Mouse (Mus musculus): ENCODE results near the gene Snrpb. TPM values are rescaled to one million over a fixed set of nuclear protein-coding genes. Genes with fewer than 3 reads are reported as not detected.

Gene Snrpb
- polyA plus RNA-seq, 1 experiment = 103 TPM

DNA sequence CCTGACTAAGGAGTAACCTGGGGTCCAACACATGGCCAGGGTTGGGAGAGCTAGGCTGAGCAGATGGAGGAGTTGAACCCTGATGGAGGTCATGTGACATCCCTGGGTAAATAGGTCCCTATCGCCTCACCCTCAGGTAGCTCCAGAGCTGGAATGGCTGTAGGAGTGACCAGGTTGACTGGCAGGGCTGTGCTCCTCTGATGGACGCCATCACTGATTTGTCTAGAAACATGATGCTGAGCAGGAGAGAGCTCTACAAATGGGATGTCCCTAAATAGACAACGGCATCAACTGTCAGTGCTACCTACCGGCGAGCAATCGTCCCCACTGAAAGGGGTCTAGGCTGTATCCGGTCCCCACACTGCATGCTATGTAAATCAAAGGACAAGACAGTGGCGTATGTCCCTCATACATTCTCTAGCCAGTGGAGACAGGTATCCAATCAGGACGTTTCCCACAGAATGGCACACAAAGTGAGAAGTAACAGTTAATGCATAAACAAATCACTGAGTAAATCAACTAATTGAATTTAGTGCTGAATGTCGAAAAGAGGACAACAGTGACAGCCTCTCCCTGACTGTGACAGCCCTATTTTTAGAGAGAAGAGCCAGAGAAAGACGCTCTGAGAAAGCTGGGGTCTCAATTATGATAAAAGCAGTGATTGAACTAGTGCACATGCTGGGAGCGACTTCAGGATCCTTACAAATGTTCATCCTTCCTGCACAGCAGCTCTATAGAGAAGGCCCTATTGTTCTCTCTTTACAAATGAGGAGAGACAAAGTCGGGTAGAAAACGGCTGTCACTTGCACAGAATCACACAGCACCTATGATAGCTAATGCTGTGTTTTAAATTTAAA is 21.7 kb downstream of the Snrpb start:
- 77% methylated on average over 14 of the region's 14 CpGs for WGBS
- Histone ChIP-seq H3K4me3 (replicated peaks; ENCODE audit: control insufficient read depth, low read depth, low read length) (no peak overlapping the region), H3K27ac (ENCODE audit: control insufficient read depth, insufficient read depth, low read depth, low read length, poor library complexity) (no peak overlapping the region), H3K4me1 (ENCODE audit: control insufficient read depth, insufficient read depth, low read length) (no peaks in the 10 kb centered on the region)
- TF ChIP-seq CTCF (IDR thresholded peaks at IDR 0.05; ENCODE audit: control insufficient read depth, insufficient read depth, low read length) (no peak), POLR2A (IDR thresholded peaks at IDR 0.05; ENCODE audit: borderline replicate concordance, control insufficient read depth, low read depth, low read length) (no peak)

DNA sequence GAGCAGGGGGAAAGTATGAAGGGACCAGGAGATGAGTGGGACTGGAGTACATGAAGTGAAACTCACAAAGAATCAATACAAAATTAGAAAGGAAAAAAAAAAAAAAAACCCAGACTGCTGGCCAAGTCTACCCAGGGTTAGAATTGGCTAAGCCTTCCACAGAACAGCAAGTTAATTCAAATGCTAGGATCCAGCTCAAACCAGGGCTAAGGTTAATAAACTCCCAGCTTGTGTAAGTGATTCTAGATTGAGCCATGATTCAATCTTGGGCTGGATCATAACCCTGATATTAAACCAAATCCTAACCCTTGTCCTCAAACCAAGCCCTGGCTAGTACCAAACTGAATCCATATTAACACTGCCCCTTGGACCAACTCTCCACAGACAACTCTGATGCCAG is 23.4 kb downstream of the Snrpb start:
- Histone ChIP-seq H3K27ac (ENCODE audit: control insufficient read depth, insufficient read depth, low read depth, low read length, poor library complexity) (no peak overlapping the region), H3K4me1 (ENCODE audit: control insufficient read depth, insufficient read depth, low read length) (no peaks in the 10 kb centered on the region), H3K4me3 (replicated peaks; ENCODE audit: control insufficient read depth, low read depth, low read length) (no peak overlapping the region)
- TF ChIP-seq CTCF (IDR thresholded peaks at IDR 0.05; ENCODE audit: control insufficient read depth, insufficient read depth, low read length) = no peak
- TF ChIP-seq POLR2A (IDR thresholded peaks at IDR 0.05; ENCODE audit: borderline replicate concordance, control insufficient read depth, low read depth, low read length) = no peak

DNA sequence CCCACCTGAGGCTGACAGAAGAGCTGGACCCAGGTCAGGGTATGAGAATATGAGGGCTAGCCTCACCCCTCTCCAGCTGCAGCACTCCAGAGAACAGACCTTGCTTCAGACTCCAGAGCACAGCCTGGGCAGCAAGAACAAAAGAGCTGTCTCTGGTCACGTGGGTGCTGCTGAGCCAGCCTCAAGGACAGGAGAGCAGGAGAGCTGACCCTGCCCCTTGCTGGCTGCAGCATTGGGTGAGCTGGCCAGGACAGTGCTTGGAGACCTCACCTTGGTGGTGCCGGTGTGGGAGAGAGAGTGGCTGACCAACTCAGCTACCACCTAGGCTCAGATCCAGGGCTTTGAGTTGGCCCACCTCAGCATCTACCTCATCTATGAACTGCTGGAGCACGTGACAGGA is 24.0 kb downstream of the Snrpb start:
- TF ChIP-seq CTCF (IDR thresholded peaks at IDR 0.05; ENCODE audit: control insufficient read depth, insufficient read depth, low read length) = no peak
- no peak for TF ChIP-seq POLR2A (IDR thresholded peaks at IDR 0.05; ENCODE audit: borderline replicate concordance, control insufficient read depth, low read depth, low read length)
- Histone ChIP-seq H3K4me1 (ENCODE audit: control insufficient read depth, insufficient read depth, low read length) (no peaks in the 10 kb centered on the region), H3K4me3 (replicated peaks; ENCODE audit: control insufficient read depth, low read depth, low read length) (no peak overlapping the region), H3K27ac (ENCODE audit: control insufficient read depth, insufficient read depth, low read depth, low read length, poor library complexity) (no peak overlapping the region)
- WGBS = 78% methylated on average over 3 of the region's 3 CpGs

DNA sequence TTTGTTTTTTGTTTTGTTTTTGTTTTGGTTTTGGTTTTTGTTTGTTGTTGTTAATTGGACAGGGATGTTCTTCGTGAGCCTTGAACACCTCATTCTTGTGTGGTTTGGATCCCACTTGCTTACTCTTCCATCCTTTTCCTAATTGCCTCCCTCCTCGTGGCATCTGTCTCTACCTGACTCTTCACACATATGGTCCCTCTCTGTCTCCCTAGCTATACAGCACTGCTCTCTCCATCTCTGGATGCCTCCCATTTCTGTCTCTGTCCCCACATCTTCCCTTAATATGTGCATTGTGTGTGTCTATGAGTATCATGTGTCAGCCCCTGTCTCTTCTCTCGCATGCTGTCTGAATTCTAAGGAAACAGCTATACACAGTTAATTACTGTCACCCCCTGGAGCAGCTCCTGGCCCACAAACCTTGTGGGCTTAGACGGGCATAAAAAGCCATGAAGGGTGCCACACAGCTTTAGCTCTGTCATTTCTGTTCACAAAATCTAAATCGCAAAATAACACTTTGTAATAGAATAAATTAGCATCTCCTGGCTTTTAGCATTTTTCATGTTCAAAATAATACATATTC is 33.0 kb downstream of the Snrpb start:
- WGBS = 74% methylated on average over 5 of the region's 5 CpGs
- no peak overlapping the region for H3K27ac ChIP-seq (ENCODE audit: control insufficient read depth, insufficient read depth, low read depth, low read length, poor library complexity)
- no peak overlapping the region for H3K4me3 ChIP-seq (replicated peaks; ENCODE audit: control insufficient read depth, low read depth, low read length)
- TF ChIP-seq POLR2A (IDR thresholded peaks at IDR 0.05; ENCODE audit: borderline replicate concordance, control insufficient read depth, low read depth, low read length) = no peak
- no peak for TF ChIP-seq CTCF (IDR thresholded peaks at IDR 0.05; ENCODE audit: control insufficient read depth, insufficient read depth, low read length)
- H3K4me1 ChIP-seq (ENCODE audit: control insufficient read depth, insufficient read depth, low read length) = no peaks in the 10 kb centered on the region

DNA sequence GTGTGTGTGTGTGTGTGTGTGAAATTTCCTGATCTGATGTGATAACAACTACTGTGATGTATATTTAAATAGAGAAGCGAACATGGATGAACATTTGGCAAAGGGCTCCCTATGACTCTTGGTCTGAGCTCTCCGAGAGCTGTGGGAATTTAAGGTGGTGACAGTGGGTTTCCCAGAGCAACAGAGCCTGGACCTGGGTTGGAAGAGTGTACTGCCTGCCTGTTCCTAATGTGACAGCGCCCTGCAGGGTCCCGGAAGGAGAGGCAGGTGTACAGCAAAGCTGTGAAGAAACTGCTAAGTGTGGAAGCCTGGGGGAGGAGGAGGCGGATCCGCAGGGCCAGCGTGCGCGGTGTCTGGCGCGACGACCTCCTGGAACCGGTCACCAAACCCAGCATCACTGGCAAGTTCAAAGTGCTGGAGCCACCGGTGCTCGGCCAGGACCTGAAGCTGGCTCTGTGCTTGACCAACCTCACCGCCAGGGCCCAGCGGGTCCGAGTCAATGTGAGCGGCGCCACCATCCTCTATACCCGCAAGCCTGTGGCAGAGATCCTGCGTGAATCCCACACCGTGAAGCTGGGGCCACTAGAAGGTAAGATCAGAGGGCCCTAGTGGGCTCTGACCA is 34.4 kb downstream of the Snrpb start:
- Histone ChIP-seq H3K4me3 (replicated peaks; ENCODE audit: control insufficient read depth, low read depth, low read length) (no peak overlapping the region), H3K4me1 (ENCODE audit: control insufficient read depth, insufficient read depth, low read length) (no peaks in the 10 kb centered on the region), H3K27ac (ENCODE audit: control insufficient read depth, insufficient read depth, low read depth, low read length, poor library complexity) (no peak overlapping the region)
- TF ChIP-seq CTCF (IDR thresholded peaks at IDR 0.05; ENCODE audit: control insufficient read depth, insufficient read depth, low read length) (no peak), POLR2A (IDR thresholded peaks at IDR 0.05; ENCODE audit: borderline replicate concordance, control insufficient read depth, low read depth, low read length) (no peak)
- 85% methylated on average over 23 of the region's 23 CpGs for WGBS

DNA sequence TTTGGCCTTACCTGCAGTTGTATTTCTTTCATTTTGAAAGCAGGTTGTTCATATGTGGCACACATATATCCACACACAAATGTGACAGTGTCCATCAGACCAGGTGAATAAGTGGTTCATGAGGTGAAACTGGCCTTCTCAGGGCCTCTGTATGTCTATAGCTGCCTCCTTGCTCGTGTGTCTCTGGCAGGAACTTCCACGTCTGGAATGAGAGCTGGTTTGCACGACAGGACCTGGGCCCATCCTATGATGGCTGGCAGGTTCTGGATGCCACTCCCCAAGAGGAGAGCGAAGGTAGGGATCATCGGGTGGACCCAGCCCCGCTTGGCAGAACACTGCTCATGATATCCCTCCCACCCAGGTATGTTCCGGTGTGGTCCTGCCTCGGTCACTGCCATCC is 36.2 kb downstream of the Snrpb start:
- TF ChIP-seq POLR2A (IDR thresholded peaks at IDR 0.05; ENCODE audit: borderline replicate concordance, control insufficient read depth, low read depth, low read length) = no peak
- TF ChIP-seq CTCF (IDR thresholded peaks at IDR 0.05; ENCODE audit: control insufficient read depth, insufficient read depth, low read length) = no peak
- Histone ChIP-seq H3K27ac (ENCODE audit: control insufficient read depth, insufficient read depth, low read depth, low read length, poor library complexity) (no peak overlapping the region), H3K4me1 (ENCODE audit: control insufficient read depth, insufficient read depth, low read length) (no peaks in the 10 kb centered on the region), H3K4me3 (replicated peaks; ENCODE audit: control insufficient read depth, low read depth, low read length) (no peak overlapping the region)
- 82% methylated on average over 8 of the region's 8 CpGs for WGBS

DNA sequence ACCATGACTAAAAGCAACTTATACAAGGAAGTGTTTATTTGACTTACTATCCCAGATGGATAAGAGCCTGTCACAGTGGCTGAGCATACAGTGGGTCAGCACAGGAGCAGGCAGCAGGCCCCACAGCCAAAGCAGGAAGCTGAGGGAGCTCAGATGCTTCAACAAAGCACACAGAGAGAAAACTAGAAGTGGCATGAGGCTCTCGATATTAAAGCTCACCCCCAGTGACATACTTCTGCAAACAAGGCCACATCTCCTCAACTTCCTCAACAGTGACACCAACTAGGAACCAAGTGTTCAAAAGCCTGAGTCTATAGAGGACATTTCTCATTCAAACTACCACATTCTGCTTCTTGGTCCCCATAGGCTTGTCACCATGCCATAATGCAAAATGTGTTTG is 49.5 kb downstream of the Snrpb start:
- H3K27ac ChIP-seq (ENCODE audit: control insufficient read depth, insufficient read depth, low read depth, low read length, poor library complexity) = no peak overlapping the region
- H3K4me3 ChIP-seq (replicated peaks; ENCODE audit: control insufficient read depth, low read depth, low read length) = no peak overlapping the region
- no peaks in the 10 kb centered on the region for H3K4me1 ChIP-seq (ENCODE audit: control insufficient read depth, insufficient read depth, low read length)
- WGBS = 0% methylated on average over 1 of the region's 1 CpGs
- no peak for TF ChIP-seq CTCF (IDR thresholded peaks at IDR 0.05; ENCODE audit: control insufficient read depth, insufficient read depth, low read length)
- TF ChIP-seq POLR2A (IDR thresholded peaks at IDR 0.05; ENCODE audit: borderline replicate concordance, control insufficient read depth, low read depth, low read length) = no peak

DNA sequence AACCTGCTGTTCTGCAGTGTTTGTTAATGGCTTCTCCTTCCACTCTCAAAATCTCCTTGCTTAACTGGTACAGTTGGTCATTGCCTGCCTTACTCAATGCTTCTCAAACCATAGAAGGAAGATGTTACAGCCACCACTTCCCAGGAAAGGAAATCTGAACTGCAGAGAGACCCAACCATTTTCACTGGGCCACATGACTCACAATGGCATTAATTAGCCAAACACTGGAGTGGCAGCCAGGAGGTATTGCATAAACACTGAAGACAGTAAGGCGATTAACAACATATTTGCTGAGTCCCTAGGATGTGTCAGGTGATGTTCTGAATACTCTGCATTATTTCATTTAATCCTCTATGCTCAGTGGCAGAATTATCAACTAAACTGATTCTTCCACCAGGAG is 53.1 kb downstream of the Snrpb start:
- 32% methylated on average over 1 of the region's 1 CpGs for WGBS
- no peak overlapping the region for H3K27ac ChIP-seq (ENCODE audit: control insufficient read depth, insufficient read depth, low read depth, low read length, poor library complexity)
- H3K4me1 ChIP-seq (ENCODE audit: control insufficient read depth, insufficient read depth, low read length) = no peaks in the 10 kb centered on the region
- TF ChIP-seq POLR2A (IDR thresholded peaks at IDR 0.05; ENCODE audit: borderline replicate concordance, control insufficient read depth, low read depth, low read length) (no peak), CTCF (IDR thresholded peaks at IDR 0.05; ENCODE audit: control insufficient read depth, insufficient read depth, low read length) (no peak)
- H3K4me3 ChIP-seq (replicated peaks; ENCODE audit: control insufficient read depth, low read depth, low read length) = no peak overlapping the region

Data from bone marrow, adult 2 months (tissue).